Comparison of ENCODE assay signal across 26 mouse cellular contexts in the genomic region with DNA sequence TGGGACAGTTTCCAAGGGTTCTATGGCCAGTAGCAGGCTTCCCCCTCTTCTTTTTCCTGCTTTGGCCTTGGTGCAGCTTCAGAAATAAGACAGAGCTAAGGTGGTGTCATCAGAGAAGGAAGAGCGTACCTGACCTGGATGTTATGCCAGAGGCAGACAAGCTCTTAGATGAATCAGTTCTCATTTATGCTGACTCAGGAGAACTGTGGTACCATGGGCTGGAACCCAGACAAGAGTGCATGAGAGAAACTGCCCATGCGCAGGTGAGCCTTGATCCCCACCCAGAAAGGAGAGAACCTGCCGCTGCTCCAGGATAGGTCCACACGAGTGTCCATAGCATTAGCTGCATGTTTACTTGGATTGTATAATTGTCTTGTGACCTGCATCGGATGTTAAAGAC.
"Had no signal": no experiment of that assay in that cellular context is flagged by ENCODE, and none has a peak within 500 bp of the region (broad histone marks: within the 10 kb centered on the region; RNA-seq: fewer than 3 reads in every experiment).

No protein-coding gene starts in this region.

- DNase-seq: gastrocnemius, adult 2 months; gastrocnemius, postnatal 14 days; gastrocnemius, postnatal 36 days; heart, adult 11 months; heart, postnatal 10 days; heart, postnatal 36 days; kidney, adult 11 months; kidney, adult 2 months; kidney, adult 9 months; kidney, postnatal 14 days; kidney, postnatal 36 days; layer of hippocampus, adult 9-11 months; layer of hippocampus, postnatal 36 days; left cerebral cortex, postnatal 4 days had no signal

- H3K4me2 ChIP-seq: heart, embryonic 12.5 days; hindbrain, embryonic 13.5 days; hindbrain, embryonic 15.5 days; kidney, embryonic 15.5 days; limb, embryonic 13.5 days; limb, embryonic 15.5 days; liver, embryonic 12.5 days had no signal

- H3K4me3 ChIP-seq: gastrocnemius, adult 2 months; heart, embryonic 10.5 days; heart, embryonic 12.5 days; hindbrain, embryonic 13.5 days; hindbrain, embryonic 15.5 days; kidney, embryonic 15.5 days; limb, embryonic 13.5 days; limb, embryonic 15.5 days; liver, embryonic 12.5 days had no signal

- H3K9me3 ChIP-seq: heart, embryonic 10.5 days; heart, embryonic 12.5 days; hindbrain, embryonic 13.5 days; hindbrain, embryonic 15.5 days; kidney, embryonic 15.5 days; limb, embryonic 13.5 days; limb, embryonic 15.5 days; liver, embryonic 12.5 days had no signal

- H3K4me1 ChIP-seq: heart, embryonic 10.5 days; heart, embryonic 12.5 days; hindbrain, embryonic 13.5 days; hindbrain, embryonic 15.5 days; liver, embryonic 12.5 days had no signal

- ATAC-seq: hindbrain, postnatal 0 days; intestine, embryonic 16.5 days; liver, embryonic 12.5 days had no signal

- H3K36me3 ChIP-seq: heart, embryonic 10.5 days; heart, embryonic 12.5 days; hindbrain, embryonic 13.5 days; hindbrain, embryonic 15.5 days; kidney, embryonic 15.5 days; liver, embryonic 12.5 days had no signal

- H3K27ac ChIP-seq: gastrocnemius, adult 2 months; heart, embryonic 10.5 days; hindbrain, embryonic 13.5 days; hindbrain, embryonic 15.5 days; hindbrain, postnatal 0 days; kidney, embryonic 15.5 days; kidney, postnatal 0 days; limb, embryonic 13.5 days; limb, embryonic 15.5 days; liver, embryonic 12.5 days; liver, embryonic 14.5 days had no signal

- H3K27me3 ChIP-seq: hindbrain, embryonic 15.5 days; limb, embryonic 15.5 days had no signal

- H3K9ac ChIP-seq: heart, embryonic 12.5 days; hindbrain, embryonic 13.5 days; hindbrain, embryonic 15.5 days; kidney, embryonic 15.5 days; limb, embryonic 13.5 days; limb, embryonic 15.5 days; liver, embryonic 12.5 days; liver, embryonic 14.5 days had no signal
